Mouse (Mus musculus) stomach, embryonic 14.5 days (tissue): ENCODE data around the gene Hoxd4. TPM values are rescaled to one million over a fixed set of nuclear protein-coding genes. Genes with fewer than 3 reads are reported as not detected.

Experiments used
- ATAC-seq: fragments of 200-750 bp; cut with Nextera tagmentation; 2 replicates; pipeline ENCODE4 v1.8.0; 2017; ENCODE audit warnings: low read depth, moderate TSS enrichment; ENCODE audit not compliant: insufficient number of reproducible peaks, insufficient read depth, low FRiP score
- H3K27ac ChIP-seq: fragments of 300-500 bp; sonication (generic); 2 replicates; pipeline ENCODE4 v1.5.1; 2014; ENCODE audit warnings: mild to moderate bottlenecking, low read length, moderate library complexity, mixed read lengths
- H3K27me3 ChIP-seq: fragments of 300-500 bp; sonication (generic); 2 replicates; pipeline ENCODE4 v1.6.1; 2014; ENCODE audit warnings: low read length, control low read depth, mixed read lengths; ENCODE audit not compliant: control insufficient read depth, insufficient read depth
- H3K36me3 ChIP-seq: fragments of 300-500 bp; sonication (generic); 2 replicates; pipeline ENCODE4 v1.6.1; 2014; ENCODE audit warnings: mild to moderate bottlenecking, control low read depth, low read length, moderate library complexity, mixed read lengths; ENCODE audit not compliant: control insufficient read depth, insufficient read depth
- H3K4me1 ChIP-seq: fragments of 300-500 bp; sonication (generic); 2 replicates; pipeline ENCODE4 v1.6.1; 2014; ENCODE audit warnings: low read length, control low read depth, mixed read lengths; ENCODE audit not compliant: control insufficient read depth, insufficient read depth
- H3K4me2 ChIP-seq: fragments of 300-500 bp; sonication (generic); replicated peaks from 2 replicates; pipeline ENCODE4 v1.6.1; 2014; ENCODE audit warnings: low read depth, low read length, control low read depth
- H3K4me3 ChIP-seq: fragments of 300-500 bp; sonication (generic); 2 replicates; pipeline ENCODE4 v1.5.1; 2014; ENCODE audit warnings: low read depth, low read length, control low read depth
- H3K9ac ChIP-seq: fragments of 300-500 bp; sonication (generic); replicated peaks from 2 replicates; pipeline ENCODE4 v1.6.1; 2014; ENCODE audit warnings: low read depth, mild to moderate bottlenecking, control low read depth, low read length, moderate library complexity, mixed read lengths
- H3K9me3 ChIP-seq: fragments of 300-500 bp; sonication (generic); 2 replicates; pipeline ENCODE4 v1.6.1; 2016; ENCODE audit warnings: low read depth, low read length, control low read depth; ENCODE audit not compliant: control insufficient read depth
- WGBS: fragments of 180-500 bp; shearing (Covaris S2); extraction: QIAGEN DNeasy Blood & Tissue Kit; methylation state at CpG from one replicate; pipeline ENCODE4 v1.1.7; 2014; 5-methylcytosine and 5-hydroxymethylcytosine counted together
- polyA plus RNA-seq: library from polyadenylated mRNA; unstranded; fragments of >200 nt; fragmentation: Nextera tagmentation; extraction: Ambion mirVana; gene quantifications from 2 replicates; pipeline ENCODE4 v1.2.1, GENCODE M21; 2014

The Hoxd4 gene
- polyA plus RNA-seq, 1 experiment from 2014 or later, result 0.81 TPM

DNA sequence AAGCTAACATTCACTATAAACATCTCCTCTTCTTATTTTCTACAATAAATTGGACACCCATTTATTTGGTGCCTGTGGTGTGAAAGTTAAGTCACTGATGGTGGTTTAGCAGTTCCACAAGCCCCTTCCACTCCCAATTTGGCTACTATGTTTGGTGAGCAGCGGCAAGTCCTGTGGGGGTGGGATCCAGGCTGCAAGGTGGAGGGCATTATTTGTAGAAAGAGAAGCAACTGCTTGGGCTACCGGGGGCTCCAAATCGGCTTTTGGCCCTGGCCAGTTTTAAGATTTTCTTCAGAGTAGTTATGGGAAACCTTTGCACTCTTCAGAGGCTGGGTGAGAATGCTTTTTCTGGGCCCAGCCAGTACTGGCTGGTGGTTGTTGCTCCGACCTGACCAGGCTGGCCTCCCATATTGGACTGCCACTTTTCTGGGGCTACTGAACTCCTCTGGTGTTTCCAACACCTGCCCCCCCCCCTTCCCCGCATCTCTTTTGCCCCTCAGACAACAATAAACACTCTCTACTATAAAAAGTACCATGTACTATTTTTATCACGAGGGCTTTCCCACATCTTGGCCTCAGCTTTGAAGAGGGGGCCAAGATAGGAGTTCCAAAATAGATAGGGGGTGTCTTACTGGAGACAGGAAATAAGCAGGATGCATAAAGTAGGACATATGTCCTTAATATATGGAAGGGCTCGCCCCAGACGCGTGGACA, 20.2 kb downstream of the Hoxd4 start:
- Histone ChIP-seq H3K9ac (no peak overlapping the region), H3K4me1 (no peaks in the 10 kb centered on the region), H3K36me3 (no peaks in the 10 kb centered on the region), H3K9me3 (no peaks in the 10 kb centered on the region), H3K4me2 (0 out of 2 replicates have a peak overlapping the region, but pooled peaks have one; percentile 4), H3K4me3 (no peak overlapping the region), H3K27me3 (peaks cover 50% of the 10 kb centered on the region), H3K27ac (no peak overlapping the region)
- 16% methylated on average over 9 of the region's 9 CpGs for WGBS
- ATAC-seq, result no peak

- peak overlapping the region; percentile 27; the same call in 1 of the 2 replicates for H3K4me2 ChIP-seq
- H3K4me3 ChIP-seq, result peak overlapping the region; percentile 5; the same call in 1 of the 2 replicates
- no peak overlapping the region for H3K9ac ChIP-seq
- peaks cover 55% of the 10 kb centered on the region for H3K27me3 ChIP-seq
- no peaks in the 10 kb centered on the region for H3K4me1 ChIP-seq
- no peaks in the 10 kb centered on the region for H3K9me3 ChIP-seq
- ATAC-seq, result no peak
- no peaks in the 10 kb centered on the region for H3K36me3 ChIP-seq
- 4% methylated on average over 52 of the region's 52 CpGs for WGBS
- no peak overlapping the region for H3K27ac ChIP-seq
Measured at GRCm38 (mm10) chr2:74732513-74733316, 21.0 kb downstream of the Hoxd4 start.

DNA sequence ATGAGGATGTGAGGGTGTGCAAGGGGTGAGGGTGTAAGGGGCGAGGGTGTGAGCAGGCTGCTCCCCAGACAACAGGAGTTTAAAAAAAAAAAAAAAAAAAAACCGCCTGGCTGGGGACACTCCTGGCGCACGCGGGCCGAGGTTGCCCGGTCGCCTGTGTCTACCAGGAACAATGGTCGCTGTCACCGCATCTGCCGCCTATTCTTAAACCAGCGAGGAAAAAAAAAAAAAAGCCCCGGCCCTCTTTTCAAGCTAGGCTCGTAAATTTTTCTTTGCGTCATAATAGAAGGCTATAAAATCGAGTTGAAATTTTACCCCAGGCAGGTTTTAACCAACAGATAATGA, 21.6 kb downstream of the Hoxd4 start:
- no peak overlapping the region for H3K4me3 ChIP-seq
- H3K9me3 ChIP-seq, result no peaks in the 10 kb centered on the region
- under 1% methylated on average over 16 of the region's 16 CpGs for WGBS
- H3K27ac ChIP-seq, result no peak overlapping the region
- H3K4me1 ChIP-seq, result no peaks in the 10 kb centered on the region
- peak overlapping the region; percentile 27; the same call in 1 of the 2 replicates for H3K4me2 ChIP-seq
- no peak overlapping the region for H3K9ac ChIP-seq
- ATAC-seq, result no peak
- peaks cover 55% of the 10 kb centered on the region for H3K27me3 ChIP-seq
- H3K36me3 ChIP-seq, result no peaks in the 10 kb centered on the region

DNA sequence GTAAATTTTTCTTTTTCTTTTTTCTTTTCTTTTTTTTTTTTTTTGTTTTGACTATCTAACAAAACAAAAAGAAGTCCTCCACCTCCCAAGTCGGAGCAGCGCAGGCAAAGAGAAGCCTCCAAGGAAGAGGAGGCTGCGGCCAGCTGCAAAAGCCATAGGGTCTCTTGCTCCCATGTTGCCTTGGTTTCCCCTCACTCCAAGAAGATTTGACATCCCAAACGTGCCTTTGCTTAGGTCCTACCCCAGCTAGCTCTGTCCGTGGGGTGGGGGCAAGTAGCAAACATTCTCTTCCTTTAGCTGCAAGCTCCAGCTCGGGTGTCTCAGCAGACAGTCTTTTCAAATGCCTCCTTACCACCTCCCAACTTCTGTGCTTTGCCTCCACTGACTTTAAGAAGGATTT, 22.0 kb downstream of the Hoxd4 start:
- Histone ChIP-seq H3K9me3 (no peaks in the 10 kb centered on the region), H3K27ac (no peak overlapping the region), H3K36me3 (no peaks in the 10 kb centered on the region), H3K27me3 (peaks cover 55% of the 10 kb centered on the region), H3K4me2 (no peak overlapping the region), H3K4me1 (no peaks in the 10 kb centered on the region), H3K4me3 (no peak overlapping the region), H3K9ac (no peak overlapping the region)
- no peak for ATAC-seq
- 8% methylated on average over 6 of the region's 6 CpGs for WGBS

GRCm38 (mm10) chr2:74734451-74734850, 22.7 kb downstream of the Hoxd4 start:
- ATAC-seq, result no peak
- peak overlapping the region; percentile 10; the same call in 1 of the 2 replicates for H3K4me3 ChIP-seq
- no peak overlapping the region for H3K27ac ChIP-seq
- H3K9me3 ChIP-seq, result no peaks in the 10 kb centered on the region
- H3K4me2 ChIP-seq, result 0 out of 2 replicates have a peak overlapping the region, but pooled peaks have one; percentile 15
- 4% methylated on average over 13 of the region's 13 CpGs for WGBS
- H3K36me3 ChIP-seq, result no peaks in the 10 kb centered on the region
- no peak overlapping the region for H3K9ac ChIP-seq
- peaks cover 57% of the 10 kb centered on the region for H3K27me3 ChIP-seq
- no peaks in the 10 kb centered on the region for H3K4me1 ChIP-seq

DNA sequence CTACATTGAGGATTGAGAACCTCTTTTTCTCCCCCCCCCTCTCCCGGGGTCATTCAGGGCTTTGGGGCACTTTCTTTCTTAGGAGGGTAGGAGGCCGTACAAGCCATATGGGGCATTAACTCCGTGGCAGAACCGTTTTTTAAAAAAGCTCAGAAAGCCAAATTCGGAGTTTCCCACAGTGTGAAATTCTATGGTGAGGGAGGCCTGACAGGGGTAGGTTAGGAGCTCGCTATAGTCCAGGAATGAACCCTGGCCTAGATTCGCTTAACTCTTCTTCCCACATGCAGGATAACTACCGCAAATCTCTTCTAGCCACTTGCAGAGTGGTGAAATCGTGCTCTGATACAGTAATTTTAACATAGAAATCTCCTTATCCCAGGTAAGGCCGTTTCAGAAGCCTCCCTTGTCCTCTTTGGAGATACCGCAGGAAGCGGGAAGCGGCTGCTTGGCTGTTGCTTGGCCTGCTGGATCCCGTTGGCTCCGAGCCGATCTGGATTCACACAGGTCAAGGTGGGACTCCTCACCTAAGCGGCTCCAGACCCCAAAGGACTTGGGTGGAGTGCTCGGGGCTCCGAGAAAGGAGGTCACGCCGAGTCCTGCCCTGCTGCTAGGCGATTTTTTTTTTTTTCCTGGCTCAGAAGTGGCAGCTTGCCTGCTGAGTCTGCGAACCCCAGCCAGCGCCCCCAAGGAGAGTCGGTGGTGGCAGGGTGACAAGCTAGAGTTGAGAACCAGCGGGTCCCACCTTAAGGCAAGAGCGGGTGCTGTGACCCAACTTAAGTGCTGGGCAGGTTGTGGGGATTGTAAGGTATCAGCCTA, 23.5 kb downstream of the Hoxd4 start:
- no peak for ATAC-seq
- Histone ChIP-seq H3K4me3 (no peak overlapping the region; the same call in 1 of the 2 replicates), H3K9ac (no peak overlapping the region), H3K4me2 (peak overlapping the region; percentile 15; the same call in 1 of the 2 replicates), H3K9me3 (no peaks in the 10 kb centered on the region), H3K4me1 (no peaks in the 10 kb centered on the region), H3K36me3 (no peaks in the 10 kb centered on the region), H3K27ac (no peak overlapping the region), H3K27me3 (peaks cover 61% of the 10 kb centered on the region)
- WGBS, result 8% methylated on average over 27 of the region's 27 CpGs

GRCm38 (mm10) chr2:74735851-74736687, 24.3 kb downstream of the Hoxd4 start:
- peak overlapping the region; percentile 8 for H3K4me3 ChIP-seq
- H3K27me3 ChIP-seq, result peaks cover 59% of the 10 kb centered on the region
- H3K4me2 ChIP-seq, result peak overlapping the region; percentile 19
- no peak overlapping the region for H3K9ac ChIP-seq
- WGBS, result 2% methylated on average over 42 of the region's 42 CpGs
- H3K36me3 ChIP-seq, result no peaks in the 10 kb centered on the region
- H3K4me1 ChIP-seq, result no peaks in the 10 kb centered on the region
- no peaks in the 10 kb centered on the region for H3K9me3 ChIP-seq
- H3K27ac ChIP-seq, result peak overlapping the region; percentile 4; the same call in 1 of the 2 replicates
- no peak for ATAC-seq
